ENCODE assay signal across 29 mouse cellular contexts in the genomic region with DNA sequence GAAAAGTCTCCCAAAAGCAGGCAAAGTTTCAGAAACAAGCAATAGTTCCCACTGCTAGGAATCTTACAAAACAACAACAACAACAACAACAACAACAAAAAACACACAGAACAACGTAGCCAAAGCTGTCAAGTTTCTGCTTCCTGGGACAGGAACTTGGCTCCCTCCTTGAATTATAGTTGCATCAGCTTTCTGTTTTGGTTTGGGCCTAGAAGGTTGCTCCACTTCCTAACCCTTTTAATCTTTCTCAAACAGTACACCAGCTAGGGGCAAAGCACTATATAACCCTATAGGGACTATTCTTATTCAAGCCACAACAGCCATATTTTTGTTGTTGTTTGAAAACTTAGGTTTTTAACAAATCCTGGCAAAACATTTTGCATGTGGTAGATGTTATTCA. TPM values are rescaled to one million over a fixed set of nuclear protein-coding genes. Genes with fewer than 3 reads are reported as not detected.
"Had no signal": no experiment of that assay in that cellular context is flagged by ENCODE, and none has a peak within 500 bp of the region (broad histone marks: within the 10 kb centered on the region; RNA-seq: fewer than 3 reads in every experiment).

No protein-coding gene starts in this region.

- ATAC-seq: hindbrain, embryonic 16.5 days; hindbrain, postnatal 0 days; inflammation-experienced regulatory T-cells, adult 6 months; intestine, embryonic 15.5 days; intestine, embryonic 16.5 days; intestine, postnatal 0 days had no signal

- DNase-seq: heart, postnatal 10 days; heart, postnatal 14 days; heart, postnatal 36 days; heart, postnatal 4 days; kidney, adult 11 months; kidney, adult 2 months; kidney, adult 8-10 months; kidney, adult 9 months; kidney, postnatal 10 days; kidney, postnatal 14 days; kidney, postnatal 25 days; kidney, postnatal 36 days; kidney, postnatal 4 days; layer of hippocampus, adult 9-11 months; layer of hippocampus, postnatal 36 days had no signal

RNA-seq across cellular contexts. Expression of gene Asb5, which starts 12.0 kb away (rescaled TPM):
- total RNA-seq: hematopoietic stem cell, adult 5-6 weeks had no signal

RNA-seq across cellular contexts. Expression of gene Spata4, which starts 59.2 kb away (rescaled TPM):
- total RNA-seq: heart, postnatal 10 days; heart, postnatal 14 days; heart, postnatal 25 days; heart, postnatal 36 days; hematopoietic stem cell, adult 5-6 weeks; hindbrain, postnatal 0 days; layer of hippocampus, adult 18-20 months; layer of hippocampus, adult 8-10 months; layer of hippocampus, postnatal 14 days; layer of hippocampus, postnatal 25 days; left cerebral cortex, adult 18-20 months; left cerebral cortex, adult 2 months had no signal
